Mouse (Mus musculus) megakaryocyte progenitor cell, adult 5-6 weeks (primary cell): ENCODE results near the gene Ache. TPM values are rescaled to one million over a fixed set of nuclear protein-coding genes. Genes with fewer than 3 reads are reported as not detected.

Source experiments
- ATAC-seq: replicated peaks from 2 replicates; pipeline ENCODE4 v1.8.0; 2016; ENCODE audit warnings: mild to moderate bottlenecking, moderate TSS enrichment, inconsistent platforms; ENCODE audit not compliant: poor library complexity
- total RNA-seq, 2 experiments: library from RNA; stranded (forward) in 1 of 2; stranded (reverse) in 1 of 2; fragments of 157-497, 149-512 nt in 1 of 2; fragments of 200-1000 nt in 1 of 2; gene quantifications; 2 replicates each; pipeline versions ENCODE4 v1.2.3 to v1.2.4; 2015 to 2017

The Ache gene
- total RNA-seq, 2 experiments from 2014 or later = under 0.01 to 0.67 TPM

DNA sequence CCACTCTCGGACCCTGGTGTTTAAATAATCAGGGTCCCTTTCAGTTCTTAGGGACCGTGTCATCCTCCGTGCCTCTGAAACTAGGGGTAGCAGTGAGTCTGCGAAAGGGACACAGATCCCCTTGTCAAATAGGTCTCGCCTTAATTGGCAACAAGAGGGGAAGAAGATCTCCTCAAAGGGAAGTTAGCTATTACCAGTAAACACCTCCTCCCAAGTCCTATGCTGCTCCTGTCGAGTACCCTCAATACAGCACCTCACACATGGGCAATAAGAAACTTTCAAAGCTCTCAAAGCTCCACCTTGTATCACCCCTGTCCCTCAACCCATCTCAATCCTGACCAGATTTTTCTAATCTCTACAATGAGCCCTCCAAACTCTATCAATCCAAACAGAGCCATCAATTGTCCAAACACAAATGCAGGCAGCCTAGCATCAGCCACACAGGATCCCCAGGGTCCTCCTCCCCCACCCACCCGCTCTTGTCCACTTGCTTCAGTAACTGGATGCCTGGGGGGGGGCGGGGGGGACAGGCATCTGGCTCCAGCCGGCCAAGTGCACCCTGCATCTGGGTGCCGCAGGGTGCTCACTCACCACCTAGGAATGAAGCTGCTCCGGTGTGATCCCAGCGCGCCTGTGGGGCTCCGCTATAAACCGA, 45.7 kb downstream of the Ache start:
- no peak for ATAC-seq

DNA sequence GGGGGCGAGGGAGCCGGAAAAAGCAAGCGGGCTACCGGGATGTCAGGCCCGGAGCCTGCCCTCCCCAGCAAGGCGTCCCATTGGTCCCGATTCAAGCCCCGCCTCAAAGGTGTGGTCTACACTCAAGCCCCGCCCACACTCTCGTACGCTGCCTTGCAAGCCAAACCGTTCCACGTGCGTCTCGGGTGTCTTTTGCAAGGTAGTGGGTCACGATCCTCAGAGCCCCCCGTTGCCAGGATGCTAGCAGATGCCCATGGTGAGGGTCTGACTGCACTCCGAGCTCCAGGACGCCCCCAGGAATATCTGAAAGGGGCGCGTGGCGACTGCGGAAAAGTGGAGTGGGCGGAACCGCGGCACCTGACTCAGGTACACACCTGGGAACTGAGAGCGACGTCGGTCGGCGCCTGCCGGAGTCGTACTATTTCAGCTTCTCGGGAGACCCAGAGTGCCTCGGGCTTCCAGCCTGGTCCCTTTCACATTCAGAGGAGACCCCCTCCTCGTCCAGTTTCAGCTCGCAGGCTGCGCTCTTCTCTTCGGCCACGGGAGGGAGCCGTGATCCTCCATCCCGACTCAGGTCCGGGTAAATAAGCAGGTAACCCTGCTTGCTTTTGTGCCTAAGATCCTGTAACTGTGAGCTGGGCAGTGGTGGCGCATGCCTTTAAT, 46.3 kb downstream of the Ache start, which contains the start of gene Slc12a9:
Gene Slc12a9 (minus strand): TSS at position 86 of the 663 bp plus-strand sequence.
- ATAC-seq = peak; percentile 96

DNA sequence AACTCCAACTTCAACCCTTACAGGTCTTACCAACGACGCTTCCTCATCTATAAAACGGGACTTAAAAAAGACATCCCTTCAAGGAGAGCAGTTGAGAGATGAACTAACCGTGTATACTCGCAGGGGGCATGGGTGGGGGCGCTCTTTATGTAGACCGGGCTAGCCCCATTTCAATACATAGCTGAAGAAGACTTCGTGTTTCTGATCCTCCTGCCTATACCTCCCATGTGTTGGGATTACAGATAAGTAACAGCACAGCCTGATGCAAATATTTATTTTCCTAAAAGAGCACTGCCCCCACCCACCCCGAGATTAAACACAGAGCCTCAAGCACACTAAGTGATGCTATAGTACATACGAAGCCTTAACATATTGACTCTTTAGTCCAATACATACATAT, 47.0 kb downstream of the Ache start:
- no peak for ATAC-seq

DNA sequence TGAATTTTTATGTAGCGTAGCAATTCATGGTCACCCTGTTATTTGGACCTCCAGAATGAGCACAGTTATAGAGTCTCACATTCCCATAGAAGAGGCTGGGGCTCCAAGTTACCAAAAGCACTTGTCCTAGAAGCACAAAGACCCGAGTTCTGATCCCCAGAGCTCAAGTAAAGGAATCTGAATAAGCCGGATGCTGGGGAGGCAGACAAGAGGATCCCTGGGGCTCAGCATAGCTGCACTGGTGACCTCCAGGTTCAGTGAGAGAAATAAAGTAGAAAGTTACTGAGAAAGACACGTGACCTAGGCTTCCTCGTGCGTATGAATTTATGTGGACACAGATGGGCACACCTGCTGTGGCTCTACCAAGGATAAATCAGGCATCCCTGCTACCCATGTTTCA, 47.7 kb downstream of the Ache start:
- ATAC-seq = no peak

DNA sequence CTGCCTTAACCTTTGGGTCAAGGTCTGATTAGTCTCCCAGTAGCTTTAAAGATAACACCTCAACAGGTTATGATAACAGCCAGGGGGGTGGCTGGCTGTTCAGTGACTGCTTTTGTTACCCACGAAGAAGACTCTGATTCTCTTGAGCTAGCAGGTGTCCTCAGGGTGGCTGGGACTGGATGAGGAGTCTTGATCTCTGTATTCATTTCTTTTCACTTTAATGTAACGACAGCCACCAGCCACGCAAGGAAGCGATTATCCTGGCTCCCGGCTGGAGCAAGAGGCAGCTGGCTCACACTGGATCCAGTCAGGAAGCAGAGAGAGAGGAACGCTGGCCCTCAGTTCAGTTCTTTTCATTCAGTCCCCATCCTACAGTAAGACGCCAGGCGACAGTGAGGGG, 49.9 kb downstream of the Ache start:
- ATAC-seq = no peak

DNA sequence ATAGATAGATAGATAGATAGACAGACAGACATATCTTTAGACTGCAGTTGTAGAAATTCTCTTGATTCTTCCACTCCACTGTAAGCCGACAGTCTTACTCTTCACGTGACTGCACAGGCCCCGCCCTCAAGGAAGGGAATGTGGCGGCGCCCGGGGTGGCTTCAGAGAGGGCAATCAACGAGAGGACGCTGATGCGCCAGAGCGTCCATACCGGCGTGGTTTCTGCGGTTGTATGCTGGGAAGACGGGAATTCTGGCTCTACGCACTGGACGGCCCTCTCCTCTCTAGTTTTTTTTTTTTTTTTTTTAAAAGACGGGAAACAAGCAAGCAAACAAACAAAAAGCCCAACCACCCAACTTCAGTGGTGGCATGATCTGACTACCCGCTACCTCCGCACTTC, 50.9 kb downstream of the Ache start:
- peak; percentile 47 for ATAC-seq

DNA sequence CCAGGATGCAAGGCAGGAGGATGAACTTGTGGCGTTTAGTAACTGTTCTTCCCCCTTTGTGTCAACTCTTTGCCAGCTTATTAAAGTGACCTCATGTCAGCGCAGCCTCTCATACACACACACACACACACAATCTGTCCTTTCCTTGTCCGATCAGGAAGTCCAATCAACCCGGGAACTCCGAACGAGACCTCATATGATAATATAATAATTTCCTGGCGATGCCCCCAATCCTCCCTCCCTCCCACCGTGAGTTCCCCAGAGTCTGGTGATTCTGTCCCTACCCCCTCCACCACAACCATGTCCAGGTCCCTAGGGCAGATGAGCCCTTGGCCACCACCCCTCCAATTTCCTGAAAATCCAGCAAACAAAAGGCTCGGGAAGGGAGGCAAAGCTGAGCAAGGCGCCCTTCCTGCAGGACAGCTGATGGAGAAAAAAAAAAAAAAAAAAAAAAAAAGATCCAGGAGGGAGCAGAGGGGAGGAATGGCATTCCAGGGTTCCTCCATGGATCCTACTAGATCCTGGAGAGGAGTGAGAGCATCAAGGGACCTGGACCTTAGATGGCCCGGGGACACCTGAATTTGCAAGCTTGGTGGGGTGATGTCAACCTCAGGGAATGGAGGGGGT, 51.5 kb downstream of the Ache start:
- no peak for ATAC-seq

DNA sequence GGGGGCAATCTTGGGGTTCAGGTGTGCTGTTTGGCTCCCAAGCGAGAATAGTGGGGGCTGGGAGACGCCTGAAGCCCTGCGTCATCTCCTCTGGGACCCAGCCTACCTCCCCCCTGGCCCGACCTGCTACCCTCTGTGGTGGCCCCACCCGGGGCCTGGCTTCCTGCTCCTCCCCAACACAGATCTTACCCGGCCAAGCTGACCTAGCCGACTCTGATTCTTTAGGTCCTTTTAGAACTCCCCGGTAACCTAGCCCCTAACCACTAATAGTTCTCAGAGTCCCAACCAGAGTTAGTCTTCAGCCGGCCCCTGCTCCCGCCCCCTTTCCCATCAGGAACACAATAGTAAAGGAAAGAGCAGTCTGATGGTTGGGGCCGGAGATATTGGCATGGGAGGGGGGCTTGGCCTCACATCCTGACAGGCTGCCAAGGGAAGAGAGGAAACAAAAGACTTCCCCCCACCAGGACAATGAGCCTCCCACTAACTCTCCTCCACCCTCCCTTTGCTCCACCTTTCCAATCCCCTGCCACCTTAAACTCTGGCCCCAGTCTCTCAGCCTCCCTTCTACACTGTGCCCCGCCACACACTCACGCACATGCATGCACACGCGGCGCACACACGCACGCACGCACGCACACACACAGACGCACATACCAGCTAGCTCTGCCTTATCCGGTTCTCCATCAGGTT, 52.1 kb downstream of the Ache start:
- peak; percentile 69 for ATAC-seq

DNA sequence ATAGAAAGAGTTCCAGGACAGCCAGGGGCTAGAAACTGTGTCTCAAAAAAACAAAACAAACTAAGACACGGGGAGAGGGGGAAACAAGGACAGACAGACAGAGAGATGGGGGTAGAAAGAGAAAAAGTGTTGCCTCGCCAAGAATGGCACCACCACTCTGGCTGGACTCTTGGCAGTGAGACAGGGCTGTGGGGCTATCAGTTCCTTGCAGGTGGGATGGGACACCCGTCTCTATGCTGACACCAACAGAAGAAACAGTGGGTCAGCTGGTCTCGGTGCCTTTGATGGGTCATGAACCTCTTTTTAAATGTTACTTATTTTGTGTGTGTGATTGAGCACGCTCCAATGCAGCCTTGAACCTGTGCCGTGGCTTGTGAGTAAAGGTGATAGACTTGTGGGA, 52.9 kb downstream of the Ache start:
- peak; percentile 32 for ATAC-seq

DNA sequence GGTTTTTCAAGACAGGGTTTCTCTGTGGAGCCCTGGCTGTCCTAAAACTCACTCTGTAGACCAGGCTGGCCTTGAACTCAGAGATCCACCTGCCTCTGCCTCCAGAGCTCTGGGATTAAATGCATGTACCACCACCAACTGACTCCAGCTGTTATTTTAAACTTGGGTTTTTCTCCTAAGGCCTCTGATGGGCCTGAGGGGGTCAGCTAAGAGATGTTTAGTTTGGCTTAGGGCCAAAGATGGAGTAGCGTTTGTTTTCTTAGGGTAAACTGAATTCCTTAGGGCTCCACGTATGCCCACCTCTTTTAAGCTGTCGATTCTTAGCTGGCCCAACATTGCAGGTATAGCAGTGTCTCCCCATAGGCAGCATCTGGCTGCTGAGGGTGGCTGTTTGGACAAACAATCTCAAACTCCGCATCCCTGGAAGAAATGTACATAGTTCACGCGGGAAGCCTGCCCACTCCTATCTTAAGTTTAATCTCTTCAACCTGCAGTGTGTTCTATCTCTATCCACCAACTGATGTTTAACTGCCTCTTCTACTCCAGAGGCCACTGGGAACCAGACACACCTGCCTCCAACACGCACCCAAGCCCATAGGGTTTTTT, 55.2 kb downstream of the Ache start:
- ATAC-seq = no peak

DNA sequence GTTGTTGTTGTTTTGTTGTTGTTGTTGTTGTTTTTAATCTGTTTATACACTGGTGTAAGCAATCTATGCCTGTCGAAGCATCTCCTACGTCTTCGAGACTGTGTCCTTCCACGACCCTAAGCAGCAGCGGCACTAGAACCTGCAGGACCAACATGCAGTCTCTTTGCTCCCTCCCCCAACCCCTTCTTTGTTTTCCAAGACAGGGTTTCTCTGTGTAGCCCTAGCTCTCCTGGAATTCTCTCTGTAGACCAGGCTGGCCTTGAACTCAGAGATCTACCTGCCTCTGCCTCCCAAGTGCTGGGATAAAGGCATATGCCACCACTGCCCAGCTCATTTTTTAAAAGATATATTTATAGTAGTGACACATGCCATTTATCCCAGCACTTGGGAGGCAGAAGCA, 56.1 kb downstream of the Ache start:
- ATAC-seq = no peak

DNA sequence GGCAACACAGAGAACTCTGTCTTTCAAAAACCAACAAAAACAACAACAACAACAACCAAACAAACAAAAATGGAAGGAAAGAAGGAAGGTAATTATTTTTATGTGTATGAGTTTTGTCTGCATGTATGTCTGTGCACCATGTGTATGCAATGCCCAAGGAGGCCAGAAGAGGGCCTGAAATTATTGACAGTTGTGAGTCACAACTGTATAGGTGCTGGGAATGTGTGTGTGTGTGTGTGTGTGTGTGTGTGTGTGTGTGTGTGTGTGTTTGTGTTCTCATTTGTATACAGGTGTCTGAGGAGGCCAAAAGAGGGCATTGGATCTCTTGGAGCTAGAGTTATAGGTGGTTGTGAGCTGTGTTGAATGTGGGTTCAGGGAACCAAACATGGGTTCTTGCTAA, 56.5 kb downstream of the Ache start:
- no peak for ATAC-seq

Other genes starting within 250 kb of the Ache start
- gene Ap1s1, start 241.4 kb upstream of the Ache start, total RNA-seq (2015) = 37.8 and 41.2 TPM in 2 replicates
- 67.3 and 87.2 TPM in 2 replicates for gene Ap1s1, start 241.4 kb upstream of the Ache start, total RNA-seq (2017)
- gene Serpine1, start 215.3 kb upstream of the Ache start, total RNA-seq (2015) = 0.22 TPM in 1 of 2 replicates, not detected in the other
- not detected in 2 replicates for gene Serpine1, start 215.3 kb upstream of the Ache start, total RNA-seq (2017)
- gene Trim56, start 171.3 kb upstream of the Ache start, total RNA-seq (2015) = 8.1 and 8.7 TPM in 2 replicates
- 24.7 and 25.6 TPM in 2 replicates for gene Trim56, start 171.3 kb upstream of the Ache start, total RNA-seq (2017)
- not detected in 2 replicates for gene Muc3, start 138.2 kb upstream of the Ache start, total RNA-seq (2015)
- gene Muc3, start 138.2 kb upstream of the Ache start, total RNA-seq (2017) = not detected in 2 replicates
- gene Muc3a, start 75.1 kb upstream of the Ache start, total RNA-seq (2015) = 0.69 TPM in 1 of 2 replicates, not detected in the other
- gene Muc3a, start 75.1 kb upstream of the Ache start, total RNA-seq (2017) = not detected in 2 replicates
- gene Ufsp1, start 7.1 kb downstream of the Ache start, total RNA-seq (2015) = 0.61 and 2.9 TPM in 2 replicates
- 1.3 and 3.8 TPM in 2 replicates for gene Ufsp1, start 7.1 kb downstream of the Ache start, total RNA-seq (2017)
- 133 and 143 TPM in 2 replicates for gene Srrt, start 20.2 kb downstream of the Ache start, total RNA-seq (2015)
- 241 and 321 TPM in 2 replicates for gene Srrt, start 20.2 kb downstream of the Ache start, total RNA-seq (2017)
- gene Trip6, start 26.9 kb downstream of the Ache start, total RNA-seq (2015) = 4.0 and 6.7 TPM in 2 replicates
- gene Trip6, start 26.9 kb downstream of the Ache start, total RNA-seq (2017) = 7.1 and 7.5 TPM in 2 replicates
- 2.4 and 4.4 TPM in 2 replicates for gene Slc12a9, start 46.1 kb downstream of the Ache start, total RNA-seq (2015)
- 5.3 and 5.7 TPM in 2 replicates for gene Slc12a9, start 46.1 kb downstream of the Ache start, total RNA-seq (2017)
- gene Ephb4, start 62.6 kb downstream of the Ache start, total RNA-seq (2015) = 0.05 and 0.10 TPM in 2 replicates
- 0.27 TPM in 1 of 2 replicates, not detected in the other for gene Ephb4, start 62.6 kb downstream of the Ache start, total RNA-seq (2017)
- gene Zan, start 189.5 kb downstream of the Ache start, total RNA-seq (2015) = 0.10 and 0.47 TPM in 2 replicates
- gene Zan, start 189.5 kb downstream of the Ache start, total RNA-seq (2017) = under 0.01 and 0.14 TPM in 2 replicates
- 31.9 and 35.0 TPM in 2 replicates for gene Pop7, start 215.0 kb downstream of the Ache start, total RNA-seq (2015)
- gene Pop7, start 215.0 kb downstream of the Ache start, total RNA-seq (2017) = 22.7 and 29.2 TPM in 2 replicates
- gene Gigyf1, start 231.0 kb downstream of the Ache start, total RNA-seq (2015) = 7.1 and 8.6 TPM in 2 replicates
- gene Gigyf1, start 231.0 kb downstream of the Ache start, total RNA-seq (2017) = 4.7 and 7.2 TPM in 2 replicates
- not detected in 2 replicates for gene Epo, start 245.7 kb downstream of the Ache start, total RNA-seq (2015)
- not detected in 2 replicates for gene Epo, start 245.7 kb downstream of the Ache start, total RNA-seq (2017)
- gene Gnb2, start 246.0 kb downstream of the Ache start, total RNA-seq (2015) = 193 and 223 TPM in 2 replicates
- 187 and 251 TPM in 2 replicates for gene Gnb2, start 246.0 kb downstream of the Ache start, total RNA-seq (2017)